Mouse (Mus musculus) left cerebral cortex, postnatal 4 days (tissue): ENCODE data around the gene Nfkbie. TPM values are rescaled to one million over a fixed set of nuclear protein-coding genes. Genes with fewer than 3 reads are reported as not detected.
A peak's percentile ranks its signal among the peaks of the same experiment; 100 is the strongest.

Source experiments
- DNase-seq: peaks from one replicate; pipeline ENCODE4 v3.0.0-alpha.2; 2022
- intact Hi-C: fragments of 180-260 bp; cut with DNase I; formaldehyde crosslinking; loops from one replicate; pipeline ENCODE4 v1.15.1; 2025
- total RNA-seq, 2 experiments: library from RNA; stranded (reverse); gene quantifications; 2 replicates each; pipeline ENCODE4 v1.2.3; 2021

Nfkbie gene
- total RNA-seq, 2 experiments from 2014 or later, result 2.4 to 2.7 TPM

GRCm38 (mm10) chr17:45592606-45593431 lies 37.3 kb downstream of the Nfkbie start:
- intact Hi-C loops, result no loop called here
- DNase-seq, result no peak

DNA sequence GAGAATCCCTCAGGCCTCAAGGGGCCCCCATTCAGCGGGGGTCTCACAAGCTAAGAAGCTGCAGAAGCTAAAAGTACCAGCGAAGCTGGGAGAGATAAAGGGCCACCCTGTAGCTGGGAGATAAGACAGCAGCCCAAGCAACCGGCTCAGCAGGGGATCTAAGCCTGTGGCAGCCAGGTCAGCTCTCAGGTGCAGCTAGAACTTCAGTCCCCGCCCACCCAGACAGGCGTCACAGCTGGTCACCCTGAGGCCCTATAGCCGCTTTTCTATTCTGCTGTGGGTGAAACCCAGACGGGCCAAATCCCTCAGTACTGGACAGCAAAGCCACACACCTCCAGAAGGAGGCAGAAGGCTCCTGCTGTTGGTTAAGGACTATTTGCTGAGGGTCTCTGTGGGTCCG lies 38.0 kb downstream of the Nfkbie start:
- intact Hi-C loops, result no loop called here
- DNase-seq, result no peak

DNA sequence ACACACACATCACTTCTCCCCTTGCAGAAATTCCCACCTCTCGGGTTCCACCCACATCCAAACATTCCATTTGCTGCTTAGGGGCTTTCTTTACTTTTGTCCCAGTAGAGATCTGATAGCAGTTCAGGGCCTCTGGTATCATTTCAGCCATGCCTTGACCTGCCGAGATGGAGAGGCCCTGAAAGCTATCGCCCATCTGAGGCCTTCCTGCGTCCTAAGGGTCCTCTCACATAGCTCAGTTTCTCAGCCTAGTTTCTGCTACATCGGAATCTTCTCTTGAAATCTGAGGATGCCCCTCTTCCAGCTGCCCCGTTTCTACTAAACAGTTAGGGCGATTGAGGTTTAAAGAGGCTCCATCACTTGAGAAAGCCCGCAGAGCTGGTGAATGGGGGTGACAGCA lies 38.7 kb downstream of the Nfkbie start:
- DNase-seq, result no peak
- intact Hi-C loops, result no loop called here

DNA sequence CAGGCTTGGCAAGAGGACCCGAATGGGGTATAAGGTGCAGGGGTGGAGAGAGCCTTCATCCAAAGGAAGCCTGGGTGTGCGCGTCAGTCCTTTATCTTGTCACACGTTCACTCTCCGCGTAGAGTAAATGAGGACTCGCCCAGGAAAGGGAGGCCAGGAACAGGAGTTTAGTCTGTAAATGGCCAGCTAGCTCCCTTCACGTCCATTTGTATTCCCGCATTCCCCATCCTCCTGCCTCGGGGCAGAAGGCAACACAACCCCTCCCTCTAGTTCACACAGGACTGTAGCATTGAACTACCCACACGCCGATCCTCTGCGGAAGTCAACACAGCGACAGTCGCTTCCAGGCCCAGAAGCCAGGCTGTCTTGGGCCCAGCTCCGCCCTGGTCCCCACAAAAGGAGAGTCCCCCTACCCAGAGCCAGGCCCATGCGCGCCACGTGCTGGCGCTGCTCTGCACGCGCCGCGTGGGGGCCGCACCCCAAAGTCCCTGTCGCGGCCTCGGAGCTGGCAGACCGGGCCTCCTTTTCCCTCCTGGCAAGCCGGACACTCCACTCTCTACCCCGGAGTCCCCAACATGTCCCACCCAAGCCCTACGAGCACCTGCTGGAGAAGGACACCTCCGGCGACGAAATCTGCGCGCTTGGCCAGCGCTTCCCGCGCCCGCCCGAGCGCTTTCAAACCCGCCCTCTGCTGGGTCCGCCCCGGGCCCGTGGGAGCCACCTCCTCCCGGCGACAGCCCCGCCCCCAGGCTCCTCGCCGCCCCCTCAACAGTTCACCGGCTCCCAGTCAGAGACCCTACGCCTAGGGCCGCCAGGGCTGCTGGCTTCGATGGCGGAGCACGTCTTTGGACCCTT lies 39.6 kb downstream of the Nfkbie start:
- DNase-seq, result peak; percentile 91
- intact Hi-C loops, result no loop called here

DNA sequence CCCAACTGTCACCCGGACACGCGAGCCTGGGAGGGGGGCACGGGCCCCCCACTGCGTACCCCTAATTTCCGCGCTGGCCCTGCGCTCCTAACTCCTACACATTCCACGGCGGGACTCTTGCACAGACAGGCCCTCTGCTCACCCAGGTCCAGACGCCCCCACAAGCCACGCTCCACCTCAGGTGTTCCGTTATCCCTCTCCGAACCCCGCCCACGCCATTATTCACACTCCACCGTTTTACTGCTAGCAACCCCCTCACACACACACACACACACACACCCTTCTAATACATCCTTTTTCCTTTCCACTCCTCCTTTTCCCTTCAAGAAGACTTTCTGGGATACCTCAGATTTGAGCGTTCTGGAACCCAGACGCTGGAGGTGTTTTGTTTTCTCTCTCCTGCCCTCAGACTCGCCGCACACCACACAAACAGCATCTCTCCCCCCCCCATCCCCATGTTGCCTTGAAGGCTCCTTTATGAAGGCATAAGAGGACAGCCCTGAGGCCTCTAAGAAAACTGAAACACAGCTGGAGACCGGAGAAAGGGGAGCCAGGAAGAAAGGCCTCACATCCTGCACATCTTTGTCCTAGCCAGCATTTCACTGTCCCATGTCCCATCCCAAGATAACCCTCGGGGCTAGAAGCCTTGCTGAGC lies 40.4 kb downstream of the Nfkbie start:
- no peak for DNase-seq
- intact Hi-C loops, result no loop called here

GRCm38 (mm10) chr17:45596631-45597396 lies 41.3 kb downstream of the Nfkbie start:
- intact Hi-C loops, result no loop called here

DNA sequence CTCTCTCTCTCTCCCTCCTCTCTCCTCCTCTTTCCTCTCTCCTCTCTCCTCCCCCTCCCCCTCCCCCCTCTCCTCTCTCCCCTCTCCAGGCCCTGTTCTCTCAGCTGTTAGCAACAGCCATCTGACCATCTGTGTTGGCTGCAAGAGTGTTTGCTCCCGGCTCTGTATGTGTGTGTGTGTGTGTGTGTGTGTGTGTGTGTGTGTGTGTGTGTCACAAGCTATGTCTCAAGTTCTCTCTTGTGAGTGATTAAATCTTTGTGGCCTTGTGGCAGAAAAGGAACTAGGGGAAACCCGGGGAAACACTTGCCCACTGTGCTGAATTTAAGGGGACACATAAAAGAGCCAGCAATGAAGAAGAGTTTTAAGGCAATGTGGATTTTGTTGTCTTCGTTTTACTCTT lies 42.3 kb downstream of the Nfkbie start:
- peak; percentile 75 for DNase-seq
- intact Hi-C loops, result no loop called here

More at GRCm38 (mm10) chr17:45596631-45597396, 41.3 kb downstream of the Nfkbie start:
- peak; percentile 91 for DNase-seq

DNA sequence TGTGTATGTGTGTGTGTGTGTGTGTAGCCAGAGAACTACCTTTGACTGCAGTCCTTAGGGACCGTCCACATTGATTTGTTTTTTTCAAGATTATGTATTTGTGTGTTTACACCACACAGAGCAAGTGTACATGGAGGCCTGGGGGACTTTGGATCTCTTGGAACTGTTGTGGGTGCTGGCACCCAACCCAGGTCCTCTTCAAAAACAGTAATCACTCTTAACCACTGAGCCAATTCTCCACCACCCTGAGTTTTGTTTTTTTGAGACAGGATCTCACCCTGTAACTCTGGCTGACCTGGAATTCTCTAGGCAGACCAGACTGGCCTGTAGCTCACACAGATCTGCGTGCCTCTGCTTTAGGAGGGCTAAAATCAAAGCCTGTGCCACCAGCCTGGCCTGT lies 42.9 kb downstream of the Nfkbie start:
- no peak for DNase-seq
- intact Hi-C loops, result no loop called here

DNA sequence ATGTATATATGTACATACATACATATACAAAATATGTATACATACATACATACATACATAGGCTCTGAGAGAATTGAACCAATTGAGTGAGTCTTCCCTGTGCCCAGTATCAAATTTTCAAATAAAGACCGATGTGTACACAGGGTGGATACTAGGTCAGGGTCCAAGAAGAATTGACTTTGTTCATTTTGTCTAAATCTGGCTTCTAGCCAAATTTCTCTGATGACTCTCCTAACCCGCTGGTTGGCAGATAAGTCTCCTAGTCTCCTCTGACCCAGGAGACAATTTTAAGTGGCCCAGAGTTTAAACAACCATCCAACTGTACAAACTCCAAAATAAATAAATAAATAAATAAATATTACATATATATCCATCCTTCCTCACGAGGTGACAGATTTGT lies 43.4 kb downstream of the Nfkbie start:
- intact Hi-C loops, result no loop called here

GRCm38 (mm10) chr17:45599446-45600242 lies 44.1 kb downstream of the Nfkbie start, which contains the start of gene Slc29a1:
Gene Slc29a1, minus strand, starts transcription at chr17:45599606.
- intact Hi-C loops, result no loop called here
- peak; percentile 77 for DNase-seq

More for the DNA sequence above, 43.4 kb downstream of the Nfkbie start:
- DNase-seq, result no peak

DNA sequence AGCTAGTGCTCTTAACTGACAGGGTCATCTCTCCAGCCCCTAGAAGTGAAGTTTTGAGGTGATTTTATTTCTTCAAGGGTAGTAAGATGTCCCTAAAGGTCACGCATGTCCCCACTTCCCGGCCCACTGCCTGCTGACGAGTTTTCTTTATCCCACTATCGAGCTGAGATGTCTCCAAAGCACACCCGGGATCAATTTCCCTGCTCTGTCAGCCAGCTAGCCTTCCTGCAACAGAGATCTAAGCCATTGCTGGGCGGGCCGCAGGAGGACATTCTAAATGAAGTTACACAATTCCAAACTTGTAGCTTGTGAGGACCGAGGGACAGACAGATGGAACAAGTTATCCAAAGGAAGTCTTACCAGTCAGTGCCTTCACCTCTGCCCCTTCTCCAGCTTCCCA lies 44.8 kb downstream of the Nfkbie start:
- no peak for DNase-seq
- intact Hi-C loops, result no loop called here

DNA sequence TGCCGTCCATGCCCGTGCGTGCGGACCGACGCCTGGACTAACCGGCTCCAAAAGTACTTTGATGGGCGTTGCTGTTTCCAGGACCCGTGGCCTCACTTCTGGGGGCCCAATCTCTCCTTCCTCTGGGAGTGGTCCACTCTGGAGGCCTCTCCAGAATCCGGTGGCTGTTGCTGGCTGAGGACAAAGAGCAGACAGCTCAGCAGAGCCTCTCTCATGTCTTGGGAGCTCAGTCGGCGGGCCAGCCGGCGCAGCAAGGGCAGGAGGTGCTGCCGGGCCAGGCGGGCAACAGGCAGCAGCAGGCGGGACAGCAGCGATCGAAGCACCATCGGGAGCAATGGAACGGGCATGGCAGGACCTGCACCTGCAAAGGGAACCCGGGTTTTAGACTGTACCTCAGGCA lies 45.8 kb downstream of the Nfkbie start:
- DNase-seq, result no peak
- intact Hi-C loops, result no loop called here

DNA sequence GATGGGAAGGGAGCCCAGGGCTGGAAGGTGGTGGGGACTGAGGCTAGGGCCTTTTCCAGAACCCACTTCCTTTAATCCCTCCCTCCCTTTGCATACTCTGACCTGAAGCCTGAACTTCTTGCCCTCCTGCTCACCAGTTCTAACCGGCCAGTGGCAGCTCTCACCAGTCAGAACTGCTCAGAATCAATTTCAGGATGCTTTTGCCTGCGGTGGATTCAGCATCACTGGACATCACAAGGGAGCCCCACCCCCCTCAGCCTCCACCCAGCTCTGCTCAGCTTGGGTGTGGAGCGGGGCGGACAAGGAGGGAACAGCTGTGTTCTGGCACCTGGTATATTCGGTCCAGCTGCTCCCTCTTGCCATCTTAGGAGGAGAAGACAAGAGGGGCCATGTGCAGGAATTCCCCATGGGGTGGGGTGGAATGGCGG lies 46.4 kb downstream of the Nfkbie start, which contains the start of gene Mymx:
Gene Mymx, minus strand, starts transcription at position 226 of the 428 bp plus-strand sequence.
- no peak for DNase-seq
- intact Hi-C loops, result no loop called here

- DNase-seq, result no peak
- intact Hi-C loops, result no loop called here
Observed at GRCm38 (mm10) chr17:45602984-45603383, 47.5 kb downstream of the Nfkbie start.

DNA sequence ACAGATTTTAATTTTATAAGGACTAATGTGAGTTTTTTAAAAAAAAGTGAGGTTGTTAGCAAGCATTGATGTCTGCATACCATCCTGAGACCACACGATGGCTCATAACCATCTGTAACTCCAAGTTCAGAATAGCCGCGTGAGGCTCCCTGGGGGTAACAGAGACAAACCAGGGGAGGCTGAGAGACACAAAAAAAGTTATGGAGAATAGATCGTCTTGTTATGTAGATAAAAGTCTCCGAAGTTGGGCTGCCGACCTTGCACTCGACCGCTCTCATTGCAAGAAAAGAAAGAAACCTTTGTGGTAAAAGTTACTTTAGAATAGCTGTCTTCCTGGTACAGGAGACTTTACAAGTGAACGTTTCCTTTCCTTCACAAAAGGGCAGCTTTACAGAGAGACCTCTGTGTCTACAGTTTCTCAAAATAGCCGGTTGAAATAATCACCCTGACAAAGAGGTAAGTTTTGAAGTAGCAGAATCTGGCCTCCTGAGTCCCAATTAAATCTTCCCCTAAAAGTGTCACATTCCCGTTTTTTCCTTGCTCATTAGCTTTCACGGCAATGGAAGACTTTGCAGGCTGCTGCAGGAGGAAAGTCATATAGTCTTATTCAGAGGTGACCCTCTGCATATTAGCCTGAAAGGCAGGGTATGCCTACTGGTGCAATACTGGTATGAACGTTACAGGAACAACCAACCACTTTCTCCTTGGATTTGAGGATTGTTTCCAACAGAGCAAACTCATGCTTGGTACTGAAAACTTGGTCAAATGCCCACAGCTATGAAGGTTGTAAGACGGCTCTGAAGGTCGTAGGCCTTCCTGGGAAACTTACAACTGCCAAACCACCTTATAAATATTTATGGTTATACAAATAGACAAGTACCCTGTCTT lies 51.7 kb downstream of the Nfkbie start:
- intact Hi-C loops, result no loop called here
- DNase-seq, result no peak

GRCm38 (mm10) chr17:45608396-45608795 lies 52.9 kb downstream of the Nfkbie start:
- no peak for DNase-seq
- intact Hi-C loops, result no loop called here

DNA sequence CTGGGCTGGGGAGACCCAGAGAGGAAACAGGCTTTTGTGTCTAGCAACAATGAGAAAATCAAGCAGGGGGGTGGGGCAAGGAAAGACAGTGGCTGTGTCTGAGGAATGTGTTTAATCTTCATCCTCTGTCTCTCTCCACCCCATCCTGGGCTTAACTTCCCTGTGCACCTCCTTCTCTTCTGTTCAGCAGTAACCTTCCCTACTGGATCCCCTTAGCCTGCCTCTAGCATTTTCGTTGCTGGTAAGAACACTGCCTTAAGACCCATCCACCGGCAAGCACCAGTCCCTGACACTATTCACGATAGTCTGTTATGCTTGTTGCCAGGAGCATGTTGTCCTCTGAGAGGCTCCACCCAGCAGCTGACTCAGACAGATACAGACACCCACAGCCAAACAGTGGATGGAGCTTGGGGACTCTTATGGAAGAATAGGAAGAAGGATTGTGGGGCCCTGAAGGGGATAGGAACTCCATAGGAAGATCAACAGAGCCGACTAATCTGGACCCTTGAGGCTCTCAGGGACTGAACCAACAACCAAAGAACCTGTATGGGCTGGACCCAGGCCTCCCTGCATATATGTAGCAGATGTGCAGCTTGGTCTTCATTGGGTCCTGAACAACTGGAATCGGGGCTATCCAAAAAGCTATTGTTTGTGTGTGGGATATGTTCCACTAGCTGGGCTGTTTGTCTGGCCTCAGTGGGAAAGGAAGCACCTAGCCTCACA lies 54.8 kb downstream of the Nfkbie start:
- intact Hi-C loops, result no loop called here
- DNase-seq, result no peak

DNA sequence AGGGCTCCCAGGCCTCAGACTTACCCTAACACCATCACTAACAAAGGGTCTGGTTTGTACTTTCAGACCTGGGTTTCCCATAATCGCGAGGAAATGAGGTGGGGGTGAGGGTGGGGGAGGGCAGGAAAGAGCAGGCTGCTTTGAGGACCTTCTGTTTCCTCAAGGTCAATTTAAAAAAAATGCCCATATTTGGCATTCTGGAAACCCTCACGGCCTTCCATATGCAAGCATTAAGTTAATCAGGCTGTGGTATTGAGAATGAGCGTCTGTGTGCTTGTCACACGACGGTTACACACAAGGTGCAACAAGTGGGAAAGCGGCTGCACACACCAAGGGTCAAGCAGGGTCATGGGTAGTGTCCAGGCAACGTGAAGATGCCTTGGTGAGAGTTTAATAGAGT lies 56.5 kb downstream of the Nfkbie start:
- intact Hi-C loops, result no loop called here
- no peak for DNase-seq
